Mouse (Mus musculus): ENCODE results near the gene Syn2.

- TF ChIP-seq GATA1 (IDR thresholded peaks at IDR 0.05; ENCODE audit: borderline replicate concordance, low read length): no peak
- no peak for TF ChIP-seq FLI1 (IDR thresholded peaks at IDR 0.05; ENCODE audit: low read length)
Observed at GRCm38 (mm10) chr6:115267916-115268315, 133.2 kb downstream of the Syn2 start.

Data from megakaryocyte, embryonic 14.5 days (primary cell).